Mouse (Mus musculus) myocyte (in vitro differentiated cells): ENCODE data around the gene Siah1a.

Experiments
- CEBPB ChIP-seq: IDR thresholded peaks from 2 replicates; pipeline ENCODE4 v1.6.1; 2011; ENCODE audit warnings: mild to moderate bottlenecking, moderate library complexity; ENCODE audit not compliant: poor library complexity, insufficient read depth, severe bottlenecking
- E2F4 ChIP-seq: IDR thresholded peaks from one replicate; pipeline ENCODE4 v1.6.1; 2011; ENCODE audit warnings: mild to moderate bottlenecking, control low read depth, moderate library complexity; ENCODE audit not compliant: insufficient read depth
- MAX ChIP-seq: IDR thresholded peaks from one replicate; pipeline ENCODE4 v1.6.1; 2011; ENCODE audit warnings: low read depth, mild to moderate bottlenecking, control low read depth
- MYOD1 ChIP-seq, 3 experiments: IDR thresholded peaks; one replicate each; pipeline ENCODE4 v1.6.1; 2011; ENCODE audit warnings: control low read depth in 2 of 3, low read depth in 2 of 3, mild to moderate bottlenecking in 2 of 3, moderate library complexity in 1 of 3; ENCODE audit not compliant: insufficient read length in 2 of 3, control insufficient read depth in 1 of 3
- MYOG ChIP-seq, 3 experiments: IDR thresholded peaks; one replicate each; pipeline ENCODE4 v1.6.1; 2011; ENCODE audit warnings: control low read depth in 2 of 3, low read depth in 2 of 3, mild to moderate bottlenecking in 2 of 3; ENCODE audit not compliant: insufficient read length in 2 of 3, control insufficient read depth in 1 of 3, insufficient read depth in 1 of 3
- POLR2A ChIP-seq: IDR thresholded peaks from one replicate; pipeline ENCODE4 v1.6.1; 2011; ENCODE audit warnings: low read depth, mild to moderate bottlenecking, control low read depth, moderate library complexity; ENCODE audit not compliant: insufficient read length
- POLR2AphosphoS2 ChIP-seq: IDR thresholded peaks from one replicate; pipeline ENCODE4 v1.6.1; 2011; ENCODE audit warnings: low read depth, control low read depth; ENCODE audit not compliant: insufficient read length
- REST ChIP-seq: IDR thresholded peaks from one replicate; pipeline ENCODE4 v1.6.1; 2011; ENCODE audit warnings: mild to moderate bottlenecking, control low read depth, moderate library complexity; ENCODE audit not compliant: insufficient read depth, insufficient read length
- TCF12 ChIP-seq: IDR thresholded peaks from one replicate; pipeline ENCODE4 v1.6.1; 2011; ENCODE audit warnings: mild to moderate bottlenecking, control low read depth; ENCODE audit not compliant: poor library complexity, insufficient read depth, severe bottlenecking
- TCF3 ChIP-seq: IDR thresholded peaks from one replicate; pipeline ENCODE4 v1.6.1; 2011; ENCODE audit warnings: low read depth, control low read depth; ENCODE audit not compliant: insufficient read length
- USF1 ChIP-seq: IDR thresholded peaks from one replicate; pipeline ENCODE4 v1.6.1; 2011; ENCODE audit warnings: low read depth, mild to moderate bottlenecking, control low read depth, moderate library complexity

- TF ChIP-seq POLR2A (no peak), E2F4 (no peak), POLR2AphosphoS2 (no peak), TCF3 (no peak), MYOD1 (IDR thresholded peaks at IDR 0.05; ENCODE audit: control insufficient read depth in 1 of 3, insufficient read length in 2 of 3, low read depth in 2 of 3) (no peak), REST (no peak), MYOG (IDR thresholded peaks at IDR 0.05; ENCODE audit: control insufficient read depth in 1 of 3, insufficient read depth in 1 of 3, insufficient read length in 2 of 3, low read depth in 2 of 3) (no peak), MAX (no peak), TCF12 (no peak), USF1 (no peak), CEBPB (no peak)
Measured at GRCm38 (mm10) chr8:86779207-86779606, 33.5 kb upstream of the Siah1a start.
